Mouse (Mus musculus): ENCODE results near the gene Polr3h. TPM values are rescaled to one million over a fixed set of nuclear protein-coding genes. Genes with fewer than 3 reads are reported as not detected.

Gene Polr3h
- polyA plus RNA-seq, 1 experiment from 2014 or later = 103 TPM

Other genes with a start within 250 kb of the Polr3h start
- gene Chadl, start 229.0 kb downstream of the Polr3h start, polyA plus RNA-seq (2015; fragmentation: Nextera tagmentation; extraction: Ambion mirVana) = 18.6 and 27.7 TPM in 2 replicates
- 58.6 and 59.1 TPM in 2 replicates for gene Zc3h7b, start 181.2 kb downstream of the Polr3h start, polyA plus RNA-seq (2015; fragmentation: Nextera tagmentation; extraction: Ambion mirVana)
- gene Rangap1, start 180.7 kb downstream of the Polr3h start, polyA plus RNA-seq (2015; fragmentation: Nextera tagmentation; extraction: Ambion mirVana) = 123 and 143 TPM in 2 replicates
- gene Tef, start 123.8 kb downstream of the Polr3h start, polyA plus RNA-seq (2015; fragmentation: Nextera tagmentation; extraction: Ambion mirVana) = 32.7 and 33.3 TPM in 2 replicates
- 19.4 and 23.8 TPM in 2 replicates for gene Tob2, start 67.4 kb downstream of the Polr3h start, polyA plus RNA-seq (2015; fragmentation: Nextera tagmentation; extraction: Ambion mirVana)
- gene Phf5a, start 54.3 kb downstream of the Polr3h start, polyA plus RNA-seq (2015; fragmentation: Nextera tagmentation; extraction: Ambion mirVana) = 130 and 132 TPM in 2 replicates
- gene Aco2, start 53.9 kb downstream of the Polr3h start, polyA plus RNA-seq (2015; fragmentation: Nextera tagmentation; extraction: Ambion mirVana) = 259 and 260 TPM in 2 replicates
- 133 and 182 TPM in 2 replicates for gene Csdc2, start 10.5 kb upstream of the Polr3h start, polyA plus RNA-seq (2015; fragmentation: Nextera tagmentation; extraction: Ambion mirVana)
- 89.9 and 100 TPM in 2 replicates for gene Pmm1, start 34.7 kb upstream of the Polr3h start, polyA plus RNA-seq (2015; fragmentation: Nextera tagmentation; extraction: Ambion mirVana)
- gene 1700029P11Rik, start 54.3 kb upstream of the Polr3h start, polyA plus RNA-seq (2015; fragmentation: Nextera tagmentation; extraction: Ambion mirVana) = not detected in 2 replicates
- 63.0 and 63.1 TPM in 2 replicates for gene Xrcc6, start 61.6 kb upstream of the Polr3h start, polyA plus RNA-seq (2015; fragmentation: Nextera tagmentation; extraction: Ambion mirVana)
- 45.4 and 47.4 TPM in 2 replicates for gene Desi1, start 107.6 kb upstream of the Polr3h start, polyA plus RNA-seq (2015; fragmentation: Nextera tagmentation; extraction: Ambion mirVana)
- gene Snu13, start 121.4 kb upstream of the Polr3h start, polyA plus RNA-seq (2015; fragmentation: Nextera tagmentation; extraction: Ambion mirVana) = 284 and 285 TPM in 2 replicates
- not detected in 2 replicates for gene 4930407I10Rik, start 132.9 kb upstream of the Polr3h start, polyA plus RNA-seq (2015; fragmentation: Nextera tagmentation; extraction: Ambion mirVana)
- not detected in 2 replicates for gene Mei1, start 143.8 kb upstream of the Polr3h start, polyA plus RNA-seq (2015; fragmentation: Nextera tagmentation; extraction: Ambion mirVana)
- 16.2 and 16.3 TPM in 2 replicates for gene Ccdc134, start 201.7 kb upstream of the Polr3h start, polyA plus RNA-seq (2015; fragmentation: Nextera tagmentation; extraction: Ambion mirVana)
- gene Srebf2, start 220.9 kb upstream of the Polr3h start, polyA plus RNA-seq (2015; fragmentation: Nextera tagmentation; extraction: Ambion mirVana) = 229 and 232 TPM in 2 replicates